Mouse (Mus musculus): Measurements from ENCODE around the gene Hmgn2. TPM values are rescaled to one million over a fixed set of nuclear protein-coding genes. Genes with fewer than 3 reads are reported as not detected.

The Hmgn2 gene
- 945 and 1,085 TPM in 2 replicates for polyA plus RNA-seq (2015; fragmentation: Nextera tagmentation; extraction: Ambion mirVana)

DNA sequence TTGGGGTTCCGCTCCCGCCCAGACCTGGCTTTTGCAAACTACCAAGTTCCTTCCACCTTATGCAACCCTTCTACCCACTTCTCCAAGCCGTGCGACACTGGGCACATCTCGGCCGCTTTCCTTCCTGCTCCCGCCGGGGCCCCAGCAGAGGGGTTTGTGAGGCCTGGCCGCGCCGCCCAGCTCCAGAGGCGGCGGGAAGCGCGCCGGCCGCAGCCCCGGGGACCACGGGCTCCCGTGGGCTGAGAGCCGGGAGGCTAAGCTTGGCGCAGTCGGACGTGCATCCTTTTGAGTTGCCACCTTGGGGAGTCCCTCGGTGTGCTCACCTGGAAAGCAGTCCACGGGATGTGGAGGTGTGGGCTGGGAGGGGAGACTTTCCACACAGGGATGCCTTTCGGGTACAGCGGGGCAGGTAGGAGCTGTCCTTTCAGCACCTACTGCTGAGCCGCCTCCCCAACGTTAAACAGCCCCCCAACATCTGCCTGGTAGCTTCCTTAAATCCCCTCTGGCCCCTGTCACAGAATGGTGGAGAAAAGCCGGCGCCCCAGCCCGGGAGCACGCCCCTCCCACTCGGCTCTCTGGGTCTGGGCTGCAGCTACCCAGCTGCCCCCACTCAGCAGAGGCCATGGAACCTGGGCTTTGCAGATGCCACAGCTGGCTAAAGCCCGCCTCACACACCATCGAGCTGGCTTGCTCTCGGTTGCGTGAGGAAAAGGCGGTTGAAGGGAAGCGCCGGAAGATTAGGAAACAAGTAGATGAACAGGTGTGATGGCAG, at the start of gene Hmgn2:
Gene Hmgn2, minus strand, starts transcription at position 501 of the 772 bp plus-strand sequence.

GRCm38 (mm10) chr4:134000466-134001438, 32.3 kb upstream of the Hmgn2 start, which contains the start of gene Dhdds:
Dhdds (minus strand) TSS chr4:134000918.

Other genes starting within 250 kb of the Hmgn2 start
- gene Arid1a, start 211.9 kb downstream of the Hmgn2 start, polyA plus RNA-seq (2015; fragmentation: Nextera tagmentation; extraction: Ambion mirVana): 11.2 and 12.0 TPM in 2 replicates
- 11.7 and 22.3 TPM in 2 replicates for gene Rps6ka1, start 80.9 kb downstream of the Hmgn2 start, polyA plus RNA-seq (2015; fragmentation: Nextera tagmentation; extraction: Ambion mirVana)
- 25.2 and 34.1 TPM in 2 replicates for gene Dhdds, start 32.3 kb upstream of the Hmgn2 start, polyA plus RNA-seq (2015; fragmentation: Nextera tagmentation; extraction: Ambion mirVana)
- 0.04 and 0.09 TPM in 2 replicates for gene Lin28a, start 50.2 kb upstream of the Hmgn2 start, polyA plus RNA-seq (2015; fragmentation: Nextera tagmentation; extraction: Ambion mirVana)
- gene Zfp683, start 85.2 kb upstream of the Hmgn2 start, polyA plus RNA-seq (2015; fragmentation: Nextera tagmentation; extraction: Ambion mirVana): not detected in 2 replicates
- 0.92 TPM in 1 of 2 replicates, not detected in the other for gene Crybg2, start 92.2 kb upstream of the Hmgn2 start, polyA plus RNA-seq (2015; fragmentation: Nextera tagmentation; extraction: Ambion mirVana)
- gene Cd52, start 126.4 kb upstream of the Hmgn2 start, polyA plus RNA-seq (2015; fragmentation: Nextera tagmentation; extraction: Ambion mirVana): 24.9 and 36.6 TPM in 2 replicates
- gene Ubxn11, start 133.9 kb upstream of the Hmgn2 start, polyA plus RNA-seq (2015; fragmentation: Nextera tagmentation; extraction: Ambion mirVana): 4.0 and 8.7 TPM in 2 replicates
- 308 and 310 TPM in 2 replicates for gene Sh3bgrl3, start 160.1 kb upstream of the Hmgn2 start, polyA plus RNA-seq (2015; fragmentation: Nextera tagmentation; extraction: Ambion mirVana)
- 24.0 and 39.9 TPM in 2 replicates for gene Cep85, start 218.5 kb upstream of the Hmgn2 start, polyA plus RNA-seq (2015; fragmentation: Nextera tagmentation; extraction: Ambion mirVana)
- gene Gm7534, start 234.4 kb upstream of the Hmgn2 start, polyA plus RNA-seq (2015; fragmentation: Nextera tagmentation; extraction: Ambion mirVana): not detected in 2 replicates